Comparison of ENCODE assay signal across 8 mouse cellular contexts in genomic region chr2:74426746-74427145, GRCm38 (mm10).
DNase-seq lines count a peak whose midpoint lies in the region; ATAC-seq and TF ChIP-seq lines count a peak whose summit lies in the region.
"Had no signal": no experiment of that assay in that cellular context is flagged by ENCODE, and none has a peak within 500 bp of the region (broad histone marks: within the 10 kb centered on the region; RNA-seq: fewer than 3 reads in every experiment).

No protein-coding gene starts in this region.

- ATAC-seq in embryonic facial prominence, embryonic 14.5 days (ENCODE audit: low read depth), result peak; percentile 55; the same call in 1 of the 2 replicates
- peak; percentile 97 for ATAC-seq in neural tube, embryonic 11.5 days (ENCODE audit: insufficient read depth, low FRiP score, low TSS enrichment)
- ATAC-seq in liver, embryonic 12.5 days, result no peak
- ATAC-seq in intestine, embryonic 16.5 days, result no peak

- H3K4me2 ChIP-seq in embryonic facial prominence, embryonic 14.5 days (ENCODE audit: low read depth, low read length), result peak overlapping the region; percentile 16; the same call in 1 of the 2 replicates
- 0 out of 2 replicates have a peak overlapping the region, but pooled peaks have one; percentile 13 for H3K4me2 ChIP-seq in neural tube, embryonic 11.5 days (ENCODE audit: low read depth)
- H3K4me2 ChIP-seq in liver, embryonic 12.5 days, result no peak overlapping the region
- H3K4me2 ChIP-seq in intestine, embryonic 16.5 days (ENCODE audit: low read depth, low read length), result no peak overlapping the region
- H3K4me2 ChIP-seq: limb, embryonic 15.5 days had no signal

- H3K36me3 ChIP-seq in embryonic facial prominence, embryonic 14.5 days (ENCODE audit: control insufficient read depth, insufficient read depth, low read length), result no peaks in the 10 kb centered on the region
- no peaks in the 10 kb centered on the region for H3K36me3 ChIP-seq in neural tube, embryonic 11.5 days (ENCODE audit: control insufficient read depth, insufficient read depth, low read length)
- no peaks in the 10 kb centered on the region for H3K36me3 ChIP-seq in liver, embryonic 12.5 days
- no peaks in the 10 kb centered on the region for H3K36me3 ChIP-seq in intestine, embryonic 16.5 days (ENCODE audit: control insufficient read depth, insufficient read depth, low read length)
- H3K36me3 ChIP-seq: limb, embryonic 15.5 days had no signal

- H3K9me3 ChIP-seq in embryonic facial prominence, embryonic 14.5 days (ENCODE audit: control insufficient read depth, low read length), result no peaks in the 10 kb centered on the region
- no peaks in the 10 kb centered on the region for H3K9me3 ChIP-seq in neural tube, embryonic 11.5 days (ENCODE audit: control insufficient read depth, low read length)
- H3K9me3 ChIP-seq in liver, embryonic 12.5 days (replicated peaks), result no peaks in the 10 kb centered on the region
- H3K9me3 ChIP-seq in intestine, embryonic 16.5 days (ENCODE audit: control insufficient read depth, low read length), result no peaks in the 10 kb centered on the region
- H3K9me3 ChIP-seq: limb, embryonic 15.5 days had no signal

- WGBS in embryonic facial prominence, embryonic 14.5 days, result 53% methylated on average over 15 of the region's 15 CpGs
- 40% methylated on average over 15 of the region's 15 CpGs for WGBS in neural tube, embryonic 11.5 days
- WGBS in liver, embryonic 12.5 days (ENCODE audit: insufficient replicate concordance), result 74% methylated on average over 15 of the region's 15 CpGs
- WGBS in intestine, embryonic 16.5 days, result 64% methylated on average over 15 of the region's 15 CpGs

- no peak for TF ChIP-seq CTCF in layer of hippocampus, adult 2 months (conservative IDR thresholded peaks at IDR 0.05)

- DNase-seq in brain, embryonic 18.5 days (ENCODE audit: low read depth, low spot score), result peak; percentile 71
- DNase-seq in embryonic facial prominence, embryonic 14.5 days (ENCODE audit: low spot score), result peak; percentile 80
- peak; percentile 29 to 55 for DNase-seq in layer of hippocampus, adult 2 months (ENCODE audit: low spot score in 2 of 2)
- DNase-seq in neural tube, embryonic 11.5 days (ENCODE audit: low spot score), result peak; percentile 81
- DNase-seq in adrenal gland, postnatal 10 days, result no peak

- H3K4me3 ChIP-seq in embryonic facial prominence, embryonic 14.5 days (ENCODE audit: low read depth, low read length), result no peak overlapping the region
- H3K4me3 ChIP-seq in layer of hippocampus, adult 2 months, result peak overlapping the region; percentile 41
- H3K4me3 ChIP-seq in neural tube, embryonic 11.5 days (ENCODE audit: low read depth, low read length), result no peak overlapping the region
- no peak overlapping the region for H3K4me3 ChIP-seq in liver, embryonic 12.5 days
- no peak overlapping the region for H3K4me3 ChIP-seq in intestine, embryonic 16.5 days (ENCODE audit: low read length)
- H3K4me3 ChIP-seq: limb, embryonic 15.5 days had no signal

- no peak overlapping the region for H3K27ac ChIP-seq in embryonic facial prominence, embryonic 14.5 days (replicated peaks; ENCODE audit: low read depth, low read length)
- H3K27ac ChIP-seq in layer of hippocampus, adult 2 months, result no peak overlapping the region
- H3K27ac ChIP-seq in neural tube, embryonic 11.5 days (ENCODE audit: low read depth, low read length), result peak overlapping the region; percentile 1; the same call in 1 of the 2 replicates
- H3K27ac ChIP-seq in liver, embryonic 12.5 days, result no peak overlapping the region
- no peak overlapping the region for H3K27ac ChIP-seq in intestine, embryonic 16.5 days (ENCODE audit: low read length)
- H3K27ac ChIP-seq: limb, embryonic 15.5 days had no signal

- H3K9ac ChIP-seq in embryonic facial prominence, embryonic 14.5 days (ENCODE audit: low read depth, low read length), result no peak overlapping the region
- H3K9ac ChIP-seq in neural tube, embryonic 11.5 days (ENCODE audit: low read length), result no peak overlapping the region
- no peak overlapping the region for H3K9ac ChIP-seq in liver, embryonic 12.5 days
- H3K9ac ChIP-seq in intestine, embryonic 16.5 days (ENCODE audit: low read depth, low read length), result no peak overlapping the region
- H3K9ac ChIP-seq: limb, embryonic 15.5 days had no signal

- no peaks in the 10 kb centered on the region for H3K27me3 ChIP-seq in embryonic facial prominence, embryonic 14.5 days (replicated peaks; ENCODE audit: control insufficient read depth, insufficient read depth, low read length)
- no peaks in the 10 kb centered on the region for H3K27me3 ChIP-seq in neural tube, embryonic 11.5 days (ENCODE audit: control insufficient read depth, insufficient read depth, low read length)
- no peaks in the 10 kb centered on the region for H3K27me3 ChIP-seq in liver, embryonic 12.5 days (replicated peaks)
- H3K27me3 ChIP-seq in intestine, embryonic 16.5 days (replicated peaks; ENCODE audit: control insufficient read depth, insufficient read depth, low read length), result no peaks in the 10 kb centered on the region
- H3K27me3 ChIP-seq: limb, embryonic 15.5 days had no signal

- H3K4me1 ChIP-seq in embryonic facial prominence, embryonic 14.5 days (ENCODE audit: control insufficient read depth, insufficient read depth, low read length), result no peaks in the 10 kb centered on the region
- H3K4me1 ChIP-seq in neural tube, embryonic 11.5 days (ENCODE audit: control insufficient read depth, insufficient read depth, low read length), result no peaks in the 10 kb centered on the region
- no peaks in the 10 kb centered on the region for H3K4me1 ChIP-seq in liver, embryonic 12.5 days
- H3K4me1 ChIP-seq in intestine, embryonic 16.5 days (ENCODE audit: control insufficient read depth, insufficient read depth, low read length), result no peaks in the 10 kb centered on the region
- H3K4me1 ChIP-seq: limb, embryonic 15.5 days had no signal

Comparison
In these comparisons a context has a peak if more than half of its experiments do, and no peak if none do; other contexts are left out.
1. ATAC-seq: peak in embryonic facial prominence, embryonic 14.5 days (single experiment) and neural tube, embryonic 11.5 days (single experiment); none in liver, embryonic 12.5 days (single experiment) and intestine, embryonic 16.5 days (single experiment).
2. H3K4me2 ChIP-seq: peak in embryonic facial prominence, embryonic 14.5 days (single experiment) and neural tube, embryonic 11.5 days (single experiment); none in liver, embryonic 12.5 days (single experiment) and intestine, embryonic 16.5 days (single experiment).